Mouse (Mus musculus): ENCODE measurements around the gene Synj1.

Synj1 gene

GRCm38 (mm10) chr16:91009942-91010529, 1.1 kb downstream of the Synj1 start:
- no peak for DNase-seq

DNA sequence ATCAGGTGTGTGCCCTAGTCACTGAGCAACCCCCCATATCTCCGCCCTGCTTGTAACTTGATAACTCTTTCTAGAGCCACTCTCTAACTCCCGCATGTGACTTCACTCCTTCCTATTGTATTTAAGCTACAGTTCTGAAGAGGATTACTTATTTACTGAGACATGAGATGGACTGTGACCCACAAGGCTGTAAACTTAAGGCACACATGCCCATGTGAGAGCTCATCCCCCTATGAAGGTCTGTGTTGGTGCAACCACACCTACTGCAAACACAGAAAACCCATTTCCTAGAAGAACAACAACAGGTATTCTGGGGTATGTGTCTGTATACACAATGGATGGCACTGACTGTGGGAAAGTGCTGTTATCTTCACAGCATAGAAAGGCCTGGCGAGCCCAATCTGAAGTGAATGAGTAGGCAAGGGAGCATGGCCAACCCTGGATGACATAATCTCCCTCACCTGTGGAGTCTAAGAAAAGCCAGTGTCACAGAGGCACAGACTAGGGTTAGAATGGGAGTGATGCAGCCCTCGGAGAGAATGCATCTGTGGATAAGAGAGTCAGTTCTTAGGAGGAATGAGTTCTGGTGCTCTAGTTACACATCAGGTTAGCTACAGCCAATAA, 6.1 kb downstream of the Synj1 start:
- DNase-seq, result no peak

DNA sequence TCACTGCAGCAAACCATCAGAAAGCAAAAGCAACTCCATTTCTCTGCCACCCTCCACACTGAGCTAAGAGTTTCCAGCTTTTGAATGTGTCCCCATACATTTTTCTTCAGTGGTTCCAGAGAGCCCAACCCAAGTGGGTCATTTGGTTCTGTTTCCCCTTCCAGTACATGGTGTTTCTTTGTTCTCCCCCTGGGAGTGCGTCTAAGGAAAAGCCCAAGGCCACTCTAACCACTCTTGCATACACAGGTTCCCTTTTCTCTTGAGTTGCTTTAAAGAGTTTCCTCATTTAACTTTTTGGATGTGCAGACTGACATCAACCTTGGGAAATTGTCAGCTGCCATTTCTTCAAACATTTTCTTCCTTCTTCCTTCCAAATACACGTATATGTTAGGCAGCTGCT, 10.0 kb downstream of the Synj1 start:
- DNase-seq, result no peak

- DNase-seq, result no peak
Observed at GRCm38 (mm10) chr16:90999827-91000226, 11.3 kb downstream of the Synj1 start.

DNA sequence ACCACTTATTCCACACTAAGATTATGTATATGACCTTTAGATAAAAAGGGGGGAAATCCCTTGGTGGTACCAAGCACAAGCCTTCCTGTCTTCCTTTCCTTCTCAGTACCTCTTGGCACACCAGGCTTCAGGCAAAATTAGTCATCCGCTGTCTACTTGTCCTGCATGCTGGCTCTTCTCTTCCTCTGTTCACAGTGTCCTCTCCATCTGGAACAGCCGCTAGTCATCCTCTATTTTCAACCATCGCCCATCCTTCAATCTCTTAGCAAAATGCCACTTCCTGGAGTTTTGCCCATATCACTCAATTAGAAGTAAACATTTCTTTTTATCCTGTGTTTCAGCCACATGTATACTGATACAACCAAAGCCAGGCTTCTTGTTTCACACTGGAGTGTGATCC, 13.3 kb downstream of the Synj1 start:
- DNase-seq, result no peak

- DNase-seq, result no peak
Observed at GRCm38 (mm10) chr16:90996327-90997243, 14.5 kb downstream of the Synj1 start.

GRCm38 (mm10) chr16:90995498-90995897, 15.6 kb downstream of the Synj1 start:
- no peak for DNase-seq

DNA sequence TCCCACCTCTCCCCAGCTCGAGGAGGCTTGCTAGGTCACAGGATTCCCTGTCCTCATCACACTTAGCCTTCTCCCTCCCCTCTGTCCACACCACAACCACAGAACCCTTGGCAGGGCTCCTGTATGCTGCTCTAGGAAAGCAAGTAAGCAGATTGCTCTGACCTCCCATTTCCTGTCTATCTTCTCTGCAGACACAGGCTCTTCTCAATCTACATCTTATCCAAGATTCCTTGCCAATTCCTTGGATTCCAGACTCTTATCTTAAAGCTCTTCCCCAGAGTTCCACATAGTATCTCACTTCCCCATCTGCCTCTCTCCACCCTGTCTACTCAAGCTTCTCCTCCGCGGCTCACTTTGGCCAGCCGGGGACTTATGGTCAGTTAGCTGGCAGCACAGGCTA, 16.1 kb downstream of the Synj1 start:
- peak in 1 of 2 experiments; percentile 47 for DNase-seq

DNA sequence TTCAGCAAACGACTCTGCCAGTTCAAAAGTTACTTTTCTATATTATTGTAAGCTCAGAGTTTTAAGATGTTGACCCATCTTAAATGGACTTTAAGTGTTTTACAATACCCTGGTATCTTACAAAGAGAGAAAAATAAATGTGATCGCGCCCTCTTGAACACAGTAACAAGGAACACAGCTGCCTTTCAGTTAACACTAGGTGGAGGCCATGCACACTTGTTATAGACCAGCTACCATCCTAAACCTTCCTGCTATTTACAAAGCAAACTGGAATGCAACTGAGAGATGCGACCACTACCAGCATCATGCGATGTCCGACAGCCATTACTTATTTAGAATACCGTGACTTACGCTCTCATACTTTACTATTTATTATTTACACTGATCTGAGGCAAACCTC, 21.9 kb downstream of the Synj1 start:
- DNase-seq, result no peak

- DNase-seq, result no peak
Observed at GRCm38 (mm10) chr16:90988665-90989064, 22.4 kb downstream of the Synj1 start.

DNA sequence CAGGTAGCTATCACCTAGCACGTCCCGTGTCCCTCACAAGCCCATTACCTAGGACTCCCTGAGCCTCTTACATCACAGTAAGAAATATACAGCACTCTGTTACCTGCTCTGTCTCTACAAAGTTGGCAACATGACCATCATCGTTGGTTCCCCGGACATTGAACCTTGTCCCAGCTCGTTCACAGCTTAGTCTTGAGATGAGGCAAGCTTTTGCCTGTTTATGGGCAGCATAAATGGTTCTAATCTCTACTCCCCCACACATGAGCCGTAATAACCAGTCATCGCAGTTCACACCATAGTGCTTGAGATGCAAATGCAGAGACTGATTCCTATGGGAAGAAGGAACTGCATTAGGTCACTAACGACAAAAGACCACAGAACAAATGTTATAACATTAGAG, 23.1 kb downstream of the Synj1 start:
- DNase-seq, result no peak

- no peak for DNase-seq
Observed at GRCm38 (mm10) chr16:90971004-90971403, 40.1 kb downstream of the Synj1 start.

DNA sequence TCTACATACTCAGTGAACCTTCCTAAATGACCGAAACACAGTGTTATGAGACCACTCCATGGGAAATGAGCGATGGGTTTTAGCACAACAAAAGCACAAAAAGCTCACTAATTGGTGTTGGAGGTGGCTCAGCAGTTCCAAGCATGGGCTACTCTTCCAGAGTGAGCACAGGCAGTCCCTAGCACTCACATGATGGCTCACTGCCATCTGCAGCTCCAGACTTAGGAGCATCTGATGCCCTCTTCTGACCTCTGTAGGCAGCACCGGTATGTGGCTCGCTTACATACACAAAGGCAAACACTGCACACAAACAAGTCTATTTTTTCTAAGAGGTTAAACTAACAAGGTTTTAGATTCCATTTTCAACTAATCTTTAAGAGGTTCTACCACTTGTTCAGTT, 44.9 kb downstream of the Synj1 start:
- peak in 1 of 2 experiments; percentile 19 for DNase-seq

DNA sequence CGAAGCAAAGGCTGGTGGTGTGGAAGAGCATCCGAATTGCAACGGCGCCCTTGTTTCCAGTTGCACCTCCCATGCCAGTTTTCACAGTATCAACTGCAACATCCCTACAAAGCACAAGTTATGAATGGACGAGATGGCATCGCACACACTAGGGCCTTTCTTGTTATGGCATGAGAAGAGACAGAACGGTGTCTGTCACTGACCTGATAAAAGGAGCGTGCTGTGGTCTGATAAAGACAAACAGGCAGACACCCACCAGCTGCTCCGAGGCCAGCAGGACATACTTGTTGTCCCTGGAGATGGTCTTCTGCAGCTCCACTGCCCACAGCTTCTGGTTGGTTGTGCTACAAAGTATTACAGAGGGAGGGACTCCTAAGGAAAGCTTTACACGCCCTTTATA, 46.8 kb downstream of the Synj1 start:
- DNase-seq, result no peak

DNA sequence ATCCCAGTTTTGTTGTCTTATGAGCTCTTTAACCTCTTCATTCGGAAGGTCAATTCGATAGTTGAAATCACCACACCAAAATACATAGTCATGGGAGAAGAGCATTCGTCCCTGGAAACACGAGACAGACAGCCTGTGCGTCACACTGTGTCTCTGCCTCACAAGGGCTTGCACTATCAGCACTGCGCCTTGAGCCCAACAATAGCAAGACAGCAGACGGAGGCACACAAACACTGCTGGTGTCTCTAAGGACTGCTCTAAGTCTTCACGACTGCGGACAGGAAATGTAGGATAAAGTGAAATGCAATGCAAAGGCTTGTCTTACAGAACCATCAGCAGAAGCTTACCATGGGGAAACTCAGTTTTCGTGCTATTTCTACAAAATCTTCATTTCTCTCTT, 47.2 kb downstream of the Synj1 start:
- DNase-seq, result no peak

DNA sequence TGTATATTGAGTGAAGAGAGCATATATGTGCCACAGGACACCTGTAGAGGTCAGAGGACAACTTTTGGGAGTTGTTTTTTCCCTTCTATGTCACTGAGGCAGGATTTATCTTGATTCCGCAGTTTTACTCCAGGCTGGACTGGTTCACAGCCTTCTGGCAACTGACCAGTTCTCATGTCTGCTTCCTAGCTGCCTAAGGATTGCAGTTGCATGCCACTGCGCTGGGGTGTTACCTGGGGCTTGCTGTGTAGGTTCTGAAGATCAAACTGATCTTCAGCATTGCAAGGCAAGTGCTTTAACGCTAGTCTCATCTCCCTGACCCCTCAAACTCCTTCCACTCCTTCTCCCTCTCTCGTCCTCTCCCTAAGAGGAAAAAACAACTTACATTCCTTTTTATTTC, 47.9 kb downstream of the Synj1 start:
- no peak for DNase-seq

DNA sequence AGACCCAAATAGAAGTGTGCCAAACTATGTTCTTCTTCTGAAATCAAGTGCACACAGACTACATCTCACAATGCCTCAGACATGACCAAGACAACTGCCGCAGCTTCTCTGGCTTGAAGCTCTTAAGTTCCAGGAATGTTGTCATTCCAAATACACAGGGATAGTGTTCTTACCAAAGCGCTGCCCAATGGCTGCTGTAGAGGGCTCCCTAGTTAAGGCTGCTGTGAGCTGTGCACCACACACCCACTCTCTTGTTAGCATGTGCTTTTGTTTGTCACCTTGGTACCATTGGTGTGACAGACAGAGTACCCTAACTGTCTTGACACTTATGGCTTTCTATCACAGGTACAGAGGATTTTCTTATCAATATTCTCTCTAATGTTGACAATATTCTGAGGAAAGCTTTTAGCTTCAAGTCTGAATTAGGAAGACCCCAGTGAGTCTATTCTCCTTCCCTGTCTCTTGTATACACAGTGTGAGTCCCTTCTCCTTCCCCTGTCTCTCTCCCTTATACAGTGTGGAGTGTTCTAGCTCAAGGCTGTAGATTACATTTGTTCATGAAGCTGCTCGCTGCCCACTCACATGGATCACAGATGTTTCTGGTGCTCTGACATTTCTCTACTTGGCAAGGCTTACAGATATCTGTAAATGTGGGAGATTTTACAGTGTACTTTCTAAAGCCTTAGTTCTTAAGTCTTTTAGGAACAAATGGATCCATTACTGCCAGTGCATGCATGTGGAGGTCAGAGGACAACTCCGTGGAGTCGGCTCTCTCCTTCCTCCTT, 52.6 kb downstream of the Synj1 start:
- DNase-seq, result no peak

DNA sequence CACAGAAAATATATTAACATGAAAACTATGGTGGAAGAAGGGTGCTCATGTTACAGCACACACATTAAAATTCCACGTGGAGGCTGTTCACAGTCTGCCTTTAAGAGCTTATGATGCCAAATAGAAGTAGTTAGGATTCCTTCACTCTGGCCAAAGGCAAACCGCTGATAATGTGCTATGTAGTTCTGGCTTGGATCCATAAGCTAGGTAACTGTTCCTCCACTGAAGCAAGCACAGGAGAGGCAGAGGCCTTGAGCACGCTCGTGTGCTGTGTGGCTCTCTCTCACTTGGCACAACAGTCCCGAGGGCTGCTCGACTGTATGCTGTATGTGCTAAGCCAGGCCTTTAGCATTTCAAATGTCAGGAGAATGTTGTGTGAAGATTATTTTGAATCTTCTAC, 55.6 kb downstream of the Synj1 start:
- no peak for DNase-seq

DNA sequence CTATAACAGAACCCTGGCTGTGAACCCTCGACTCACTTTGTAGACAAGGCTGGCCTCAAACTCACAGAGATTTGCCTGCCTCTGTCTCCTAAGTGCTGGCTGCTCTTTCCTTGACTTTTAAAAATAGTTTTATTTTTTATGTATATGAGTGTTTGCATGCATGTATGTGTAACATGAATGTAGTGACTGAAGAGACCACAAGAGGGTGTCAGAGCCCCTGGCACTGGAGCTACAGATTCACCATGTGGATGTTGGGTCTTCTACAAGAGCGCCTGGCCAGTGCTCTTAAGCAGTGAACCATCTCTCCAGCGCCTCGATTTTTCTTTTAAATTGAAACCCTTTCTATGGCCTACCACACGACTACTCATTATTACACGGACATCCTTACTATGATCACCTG, 57.3 kb downstream of the Synj1 start:
- DNase-seq, result no peak

GRCm38 (mm10) chr16:90953147-90953546, 58.0 kb downstream of the Synj1 start:
- DNase-seq, result no peak

GRCm38 (mm10) chr16:90950354-90950963, 60.6 kb downstream of the Synj1 start:
- peak; percentile 47 to 77 for DNase-seq

DNA sequence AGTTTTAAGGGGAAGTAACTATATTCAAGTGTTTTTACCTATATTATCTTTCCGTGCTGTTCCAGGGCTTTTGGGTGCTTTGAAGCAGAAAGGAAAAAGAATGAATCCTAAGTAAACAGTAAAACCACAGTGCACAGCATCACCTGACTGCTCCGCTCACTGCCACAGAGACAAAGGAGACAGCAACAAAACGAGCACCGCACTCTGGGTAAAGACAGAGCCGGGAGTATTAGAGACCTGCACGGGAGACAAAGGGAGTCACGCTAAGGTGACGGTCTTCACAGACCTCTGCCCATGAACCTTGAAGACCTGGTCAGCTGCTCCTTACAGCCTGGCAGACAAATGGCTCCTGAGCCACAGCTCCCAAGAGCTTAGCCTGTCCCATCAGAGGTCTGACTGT, 64.1 kb downstream of the Synj1 start:
- DNase-seq, result no peak

DNA sequence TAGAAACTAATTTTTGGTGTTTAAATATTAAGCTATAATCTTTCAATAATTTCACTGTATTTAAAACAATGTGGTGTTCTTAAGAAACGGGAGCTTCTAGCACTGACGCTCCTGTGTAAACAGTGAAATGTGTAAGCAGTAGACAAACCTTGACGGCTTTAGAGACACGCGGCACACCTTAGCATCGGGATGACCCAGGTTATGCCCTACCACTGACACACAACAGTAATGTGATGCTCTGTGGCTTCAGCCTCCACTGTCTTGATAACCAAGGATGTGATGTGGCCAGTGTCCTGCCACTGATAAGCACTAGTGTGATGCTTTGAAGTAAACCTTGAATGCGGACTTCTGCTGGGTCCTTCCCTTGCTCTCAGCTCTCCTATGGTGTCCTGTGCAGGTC, 69.9 kb downstream of the Synj1 start:
- DNase-seq, result no peak

Measured in lung, adult 18-20 months (tissue).